Mouse (Mus musculus): ENCODE measurements around the gene Dcaf12. TPM values are rescaled to one million over a fixed set of nuclear protein-coding genes. Genes with fewer than 3 reads are reported as not detected.

The Dcaf12 gene
- polyA plus RNA-seq, 2 experiments from 2014 or later = 24.4 to 28.0 TPM

- ATAC-seq = no peak
Observed at GRCm38 (mm10) chr4:41310567-41311563, 3.8 kb downstream of the Dcaf12 start.

GRCm38 (mm10) chr4:41307406-41307805 lies 7.3 kb downstream of the Dcaf12 start:
- ATAC-seq = peak; percentile 75

- ATAC-seq = peak; percentile 55
Observed at GRCm38 (mm10) chr4:41304302-41304701, 10.4 kb downstream of the Dcaf12 start.

- ATAC-seq = no peak
Observed at GRCm38 (mm10) chr4:41303671-41304070, 11.0 kb downstream of the Dcaf12 start.

DNA sequence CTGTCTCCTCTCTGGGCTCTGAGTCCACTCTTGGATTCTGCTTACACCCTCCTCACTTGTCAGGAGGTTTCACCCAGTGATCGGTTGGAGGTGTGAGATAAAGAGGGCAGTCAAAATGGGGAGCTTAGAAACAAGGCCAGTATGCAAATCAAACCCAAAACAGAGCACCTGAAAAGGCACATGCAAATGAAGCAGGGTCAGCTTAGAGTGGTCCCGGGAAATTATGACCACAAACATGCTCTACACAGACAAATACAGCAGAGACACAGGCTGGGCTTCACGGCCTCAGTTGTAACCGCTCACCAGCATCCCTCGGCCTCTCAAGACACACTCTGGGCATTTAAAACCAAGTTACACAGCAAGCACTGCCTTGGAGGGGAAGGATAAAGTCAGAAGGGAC lies 15.7 kb downstream of the Dcaf12 start:
- no peak for ATAC-seq

DNA sequence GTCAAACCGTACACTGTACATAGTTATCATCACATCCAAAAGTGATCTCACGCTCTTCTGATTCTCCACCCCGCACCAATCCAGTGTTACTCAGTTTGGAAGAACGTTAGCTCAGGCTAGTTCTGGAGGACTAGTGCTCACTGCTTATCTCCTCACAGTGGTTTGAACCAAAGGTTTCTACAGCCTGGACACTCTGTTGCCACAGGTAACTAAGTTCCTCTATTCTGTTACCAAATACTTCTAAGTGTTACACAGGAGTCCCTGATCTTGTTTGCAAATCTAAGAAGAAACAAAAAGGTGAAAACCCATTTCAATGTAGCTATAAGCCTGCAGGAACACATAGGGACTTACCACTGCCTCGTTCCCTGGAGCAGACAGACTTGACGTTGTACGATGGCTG lies 18.7 kb downstream of the Dcaf12 start:
- ATAC-seq = no peak

GRCm38 (mm10) chr4:41295507-41295906 lies 19.2 kb downstream of the Dcaf12 start:
- ATAC-seq = no peak

GRCm38 (mm10) chr4:41293907-41294306 lies 20.8 kb downstream of the Dcaf12 start:
- ATAC-seq = no peak

GRCm38 (mm10) chr4:41289802-41290201 lies 24.9 kb downstream of the Dcaf12 start:
- ATAC-seq = no peak

DNA sequence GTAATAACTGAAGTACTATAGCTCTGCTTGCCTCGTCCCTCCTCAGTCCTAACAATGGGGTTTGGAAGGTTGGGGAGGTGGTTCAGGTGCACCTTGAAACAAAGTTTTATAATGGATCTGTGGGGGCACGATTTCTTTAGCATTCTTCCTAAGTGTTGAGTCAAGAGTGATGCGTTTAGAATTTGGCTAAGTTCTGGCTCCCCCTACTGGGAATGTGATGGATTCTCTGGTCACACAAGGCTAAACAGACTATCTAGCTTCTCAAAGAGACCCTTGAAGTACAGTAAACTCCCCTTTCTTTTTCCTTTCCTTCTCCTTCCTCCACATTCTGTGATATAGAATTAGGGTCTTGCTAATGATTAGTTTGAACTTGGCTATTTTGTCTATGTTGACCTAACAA lies 28.3 kb downstream of the Dcaf12 start:
- ATAC-seq = no peak

DNA sequence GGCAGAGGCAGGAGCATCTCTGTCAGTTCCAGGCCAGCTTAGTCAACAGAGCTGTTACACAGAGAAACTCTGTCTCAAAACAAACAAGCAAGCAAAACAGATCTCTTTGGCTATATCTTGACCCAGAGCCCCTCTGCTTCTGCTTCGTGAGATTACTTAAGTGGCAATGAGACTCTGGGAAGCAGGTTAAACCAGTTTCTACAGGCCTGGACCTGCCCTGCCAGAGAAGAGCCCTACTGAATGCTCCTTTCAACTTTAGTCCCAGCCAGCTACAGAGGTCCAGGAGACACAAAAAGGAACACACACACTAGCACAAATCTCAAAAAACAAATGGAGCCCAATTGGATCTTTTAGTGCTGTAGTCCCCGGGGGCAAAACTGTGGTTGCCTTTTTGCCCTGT lies 30.6 kb downstream of the Dcaf12 start:
- no peak for ATAC-seq

DNA sequence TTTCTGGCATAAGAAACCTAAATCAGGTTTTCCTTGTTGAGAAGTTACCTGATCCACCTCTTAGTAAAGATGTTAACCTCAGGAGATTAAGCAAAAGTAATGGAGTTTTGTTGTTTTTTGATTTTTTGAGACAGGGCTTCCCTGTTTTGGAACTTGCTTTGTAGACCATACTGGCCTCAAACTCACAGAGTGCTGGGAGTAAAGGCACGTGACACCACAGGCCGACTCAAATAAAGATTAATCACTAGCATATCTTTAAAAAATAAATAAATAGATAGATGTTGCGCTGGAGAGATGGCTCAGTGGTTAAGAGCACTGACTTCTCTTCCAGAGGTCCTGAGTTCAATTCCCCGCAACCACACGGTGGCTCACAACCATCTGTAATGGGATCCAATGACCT lies 38.8 kb downstream of the Dcaf12 start:
- no peak for ATAC-seq

- peak; percentile 95 for ATAC-seq
Observed at GRCm38 (mm10) chr4:41274980-41275850, 39.5 kb downstream of the Dcaf12 start, which contains the start of gene Ubap2. TSS of gene Ubap2 (minus strand) at chr4:41275144.

DNA sequence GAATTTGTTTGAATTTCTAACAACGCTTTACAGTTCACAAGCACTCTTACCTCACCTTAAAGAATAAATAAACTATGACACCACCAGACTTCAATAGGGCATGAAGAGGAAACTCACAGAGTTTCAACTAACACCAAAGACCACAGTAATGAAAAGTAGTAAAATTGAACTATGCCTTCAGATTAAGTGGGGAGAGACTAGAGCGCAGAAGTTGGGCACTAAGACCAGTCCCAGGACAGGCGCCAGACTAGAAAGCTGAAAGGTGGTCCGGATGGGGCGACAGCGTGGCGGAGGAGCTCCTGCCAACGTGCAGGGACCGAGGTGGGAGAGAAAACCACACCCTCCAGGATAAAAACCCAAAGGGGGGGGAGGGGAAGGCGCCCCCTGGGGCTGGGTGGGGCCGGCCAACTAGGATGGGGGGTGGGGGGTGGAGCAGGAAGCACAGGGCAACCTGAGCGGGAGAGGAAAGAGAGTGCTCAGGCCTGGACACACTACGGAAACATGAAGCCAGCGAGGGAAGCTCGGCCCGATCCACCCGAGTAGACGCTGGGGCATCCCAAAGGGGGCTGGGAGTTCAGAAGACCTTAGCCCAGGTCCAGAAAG lies 40.2 kb downstream of the Dcaf12 start:
- peak; percentile 30 for ATAC-seq

- no peak for ATAC-seq
Observed at GRCm38 (mm10) chr4:41268133-41268532, 46.6 kb downstream of the Dcaf12 start.

DNA sequence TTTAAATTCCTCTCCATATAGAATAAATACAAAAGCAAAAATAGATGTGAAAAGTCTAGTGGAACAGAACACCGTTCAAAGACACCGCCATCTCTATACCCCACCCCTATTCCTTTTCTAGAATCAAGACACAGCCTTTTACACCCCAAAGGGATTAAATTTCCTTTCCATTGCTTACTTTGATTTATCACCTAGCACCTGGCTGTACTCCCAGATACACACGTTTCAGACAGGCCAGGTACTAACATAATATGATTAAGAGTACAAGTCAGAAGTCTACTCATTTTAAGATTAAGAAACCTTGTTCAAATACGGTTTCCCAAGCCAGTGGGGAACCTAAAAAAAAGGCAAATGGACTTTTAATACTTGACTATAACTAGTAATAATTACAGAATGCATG lies 48.3 kb downstream of the Dcaf12 start:
- ATAC-seq = no peak

DNA sequence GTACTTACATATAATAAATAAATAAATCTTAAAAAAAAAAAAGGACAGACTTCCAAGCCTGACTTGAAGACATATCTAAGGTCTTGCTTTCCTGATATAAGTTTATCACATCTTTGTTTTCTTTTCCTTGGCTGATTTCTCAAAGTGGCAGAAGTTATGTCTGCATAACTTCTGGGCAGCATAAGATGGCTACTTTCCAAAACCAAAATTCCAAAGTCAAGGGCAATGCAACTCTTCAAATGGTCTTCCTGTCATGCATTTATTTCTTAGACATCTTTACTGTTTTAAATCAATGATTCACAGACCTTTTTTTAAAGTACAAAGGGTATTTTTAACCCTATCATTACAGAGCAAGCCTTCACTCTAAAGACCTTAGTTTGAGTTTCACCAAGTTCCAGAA lies 54.0 kb downstream of the Dcaf12 start:
- no peak for ATAC-seq

- no peak for ATAC-seq
Observed at GRCm38 (mm10) chr4:41259019-41259418, 55.7 kb downstream of the Dcaf12 start.

DNA sequence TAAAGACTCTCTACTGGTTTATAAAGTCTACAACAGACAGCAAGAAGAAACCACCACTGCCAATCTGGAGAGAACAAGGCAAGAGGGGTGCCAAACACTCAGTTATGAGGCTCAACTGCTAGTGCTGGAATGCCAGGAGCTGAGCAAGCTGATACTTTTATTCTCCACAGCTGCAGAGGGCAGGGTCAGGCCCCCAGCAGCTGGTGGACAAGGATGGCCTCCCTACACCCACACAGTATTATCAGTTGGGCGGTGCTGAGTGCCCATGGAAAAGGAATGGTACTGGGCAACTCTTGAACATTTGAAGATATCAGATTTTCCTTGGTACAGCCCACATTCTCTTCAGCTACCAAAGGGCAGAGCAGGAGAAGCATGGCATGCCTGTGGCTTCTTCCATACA lies 56.9 kb downstream of the Dcaf12 start:
- ATAC-seq = no peak

GRCm38 (mm10) chr4:41255564-41256210 lies 59.0 kb downstream of the Dcaf12 start:
- peak; percentile 66 for ATAC-seq

DNA sequence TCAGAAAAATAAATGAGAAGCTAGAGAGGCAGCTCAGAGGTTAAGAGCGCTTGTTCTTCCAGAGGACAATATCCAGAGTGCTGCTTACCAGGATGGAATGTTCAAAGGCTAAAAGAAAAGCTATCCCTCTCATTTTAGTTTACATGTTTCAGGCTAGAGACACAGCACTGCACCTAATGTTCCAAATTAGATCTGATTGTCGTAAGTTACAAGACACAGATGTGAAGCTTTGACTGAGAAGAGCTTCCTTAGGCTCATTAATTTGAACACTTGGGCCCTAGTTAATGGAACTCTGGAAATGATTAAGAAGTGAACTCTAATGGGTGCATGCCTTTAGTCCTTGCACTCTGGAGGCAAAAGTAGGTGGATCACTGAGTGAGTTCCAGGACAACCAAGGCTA lies 60.9 kb downstream of the Dcaf12 start:
- no peak for ATAC-seq

DNA sequence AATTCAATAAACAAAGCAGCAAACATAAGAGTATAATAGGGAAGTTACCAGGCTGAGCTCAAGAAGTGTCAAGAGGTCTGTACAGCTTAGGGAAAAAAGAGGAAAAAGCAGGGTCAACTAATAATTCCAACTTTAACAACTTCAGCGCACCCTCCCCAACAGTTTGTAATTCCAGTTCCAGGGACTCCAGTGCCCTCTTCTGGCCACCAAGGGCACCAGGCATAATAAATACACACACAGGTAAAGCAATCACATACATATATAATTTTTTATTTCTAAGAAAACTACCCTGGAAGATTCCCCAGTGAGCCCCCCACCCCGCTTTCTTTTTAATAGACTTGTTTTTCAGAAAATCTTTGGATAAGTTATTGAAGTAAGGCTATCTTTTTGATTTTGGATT lies 69.3 kb downstream of the Dcaf12 start:
- ATAC-seq = no peak

Measured in activated CD4-positive, CD25-positive, alpha-beta regulatory T cell, adult 4 months (primary cell).